Comparison of ENCODE assay signal across 8 mouse cellular contexts in genomic region chr2:25402972-25403601, GRCm38 (mm10). TPM values are rescaled to one million over a fixed set of nuclear protein-coding genes. Genes with fewer than 3 reads are reported as not detected.
DNase-seq lines count a peak whose midpoint lies in the region; ATAC-seq lines count a peak whose summit lies in the region.

No protein-coding gene starts in this region.

- peak overlapping the region; percentile 63 for H3K4me3 ChIP-seq in embryonic facial prominence, embryonic 13.5 days
- H3K4me3 ChIP-seq in heart, embryonic 11.5 days (ENCODE audit: low read depth, low read length) = peak overlapping the region; percentile 56
- peak overlapping the region; percentile 73 for H3K4me3 ChIP-seq in kidney, embryonic 14.5 days (ENCODE audit: low read length)
- peak overlapping the region; percentile 40 for H3K4me3 ChIP-seq in limb, embryonic 11.5 days (ENCODE audit: low read depth, low read length)
- H3K4me3 ChIP-seq in midbrain, embryonic 15.5 days = peak overlapping the region; percentile 57
- H3K4me3 ChIP-seq in stomach, embryonic 16.5 days (replicated peaks; ENCODE audit: low read length) = peak overlapping the region; percentile 53

- DNase-seq in CD4-positive, CD25-positive, alpha-beta regulatory T cell, adult 2 months (ENCODE audit: low read depth, low spot score) = peak; percentile 38
- DNase-seq in limb, embryonic 11.5 days (ENCODE audit: low spot score) = peak; percentile 42

- no peak for ATAC-seq in CD4-positive, CD25-positive, alpha-beta regulatory T cell, adult 4 months
- ATAC-seq in embryonic facial prominence, embryonic 13.5 days (ENCODE audit: insufficient number of reproducible peaks, insufficient read depth, low FRiP score, low TSS enrichment, low read depth) = no peak
- ATAC-seq in heart, embryonic 11.5 days (replicated peaks; ENCODE audit: insufficient number of reproducible peaks, low FRiP score, low TSS enrichment) = no peak
- ATAC-seq in kidney, embryonic 14.5 days (ENCODE audit: low FRiP score, low TSS enrichment) = peak; percentile 53
- ATAC-seq in limb, embryonic 11.5 days (ENCODE audit: insufficient number of reproducible peaks, low FRiP score, low TSS enrichment, low read depth) = no peak
- peak; percentile 87 for ATAC-seq in midbrain, embryonic 15.5 days (replicated peaks)
- ATAC-seq in stomach, embryonic 16.5 days (ENCODE audit: insufficient read depth, low FRiP score) = peak; percentile 69; the same call in 1 of the 2 replicates

- peaks cover 81% of the 10 kb centered on the region for H3K27me3 ChIP-seq in embryonic facial prominence, embryonic 13.5 days
- peaks cover 73% of the 10 kb centered on the region for H3K27me3 ChIP-seq in heart, embryonic 11.5 days (ENCODE audit: control insufficient read depth, insufficient read depth, low read length)
- H3K27me3 ChIP-seq in kidney, embryonic 14.5 days (ENCODE audit: control insufficient read depth, insufficient read depth, low read length) = peaks cover 48% of the 10 kb centered on the region
- H3K27me3 ChIP-seq in limb, embryonic 11.5 days (ENCODE audit: control insufficient read depth, insufficient read depth, low read length) = peaks cover 59% of the 10 kb centered on the region
- H3K27me3 ChIP-seq in midbrain, embryonic 15.5 days (replicated peaks) = peaks cover 25% of the 10 kb centered on the region
- H3K27me3 ChIP-seq in stomach, embryonic 16.5 days (ENCODE audit: control insufficient read depth, insufficient read depth, low read length) = peaks cover 26% of the 10 kb centered on the region

- H3K9ac ChIP-seq in embryonic facial prominence, embryonic 13.5 days = peak overlapping the region; percentile 74
- peak overlapping the region; percentile 62; the same call in 1 of the 2 replicates for H3K9ac ChIP-seq in heart, embryonic 11.5 days (ENCODE audit: low read depth, low read length)
- peak overlapping the region; percentile 68 for H3K9ac ChIP-seq in kidney, embryonic 14.5 days (ENCODE audit: low read depth, low read length)
- H3K9ac ChIP-seq in limb, embryonic 11.5 days (ENCODE audit: low read length) = peak overlapping the region; percentile 35; the same call in 1 of the 2 replicates
- peak overlapping the region; percentile 94 for H3K9ac ChIP-seq in midbrain, embryonic 15.5 days
- peak overlapping the region; percentile 70 for H3K9ac ChIP-seq in stomach, embryonic 16.5 days (ENCODE audit: low read length)

- H3K36me3 ChIP-seq in embryonic facial prominence, embryonic 13.5 days = no peaks in the 10 kb centered on the region
- no peaks in the 10 kb centered on the region for H3K36me3 ChIP-seq in heart, embryonic 11.5 days (ENCODE audit: control insufficient read depth, insufficient read depth, low read length)
- H3K36me3 ChIP-seq in kidney, embryonic 14.5 days (ENCODE audit: control insufficient read depth, insufficient read depth, low read length) = no peaks in the 10 kb centered on the region
- no peaks in the 10 kb centered on the region for H3K36me3 ChIP-seq in limb, embryonic 11.5 days (ENCODE audit: control insufficient read depth, insufficient read depth, low read length)
- peaks cover 8% of the 10 kb centered on the region; the same call in 1 of the 2 replicates for H3K36me3 ChIP-seq in midbrain, embryonic 15.5 days (replicated peaks)
- H3K36me3 ChIP-seq in stomach, embryonic 16.5 days (ENCODE audit: control insufficient read depth, insufficient read depth, low read length) = no peaks in the 10 kb centered on the region

- H3K4me2 ChIP-seq in embryonic facial prominence, embryonic 13.5 days = peak overlapping the region; percentile 80
- peak overlapping the region; percentile 74 for H3K4me2 ChIP-seq in heart, embryonic 11.5 days
- H3K4me2 ChIP-seq in kidney, embryonic 14.5 days (replicated peaks; ENCODE audit: low read depth, low read length) = peak overlapping the region; percentile 85
- H3K4me2 ChIP-seq in limb, embryonic 11.5 days (ENCODE audit: low read depth, severe bottlenecking) = peak overlapping the region; percentile 67
- H3K4me2 ChIP-seq in midbrain, embryonic 15.5 days = peak overlapping the region; percentile 80
- peak overlapping the region; percentile 81 for H3K4me2 ChIP-seq in stomach, embryonic 16.5 days (ENCODE audit: low read depth, low read length)

- no peaks in the 10 kb centered on the region for H3K9me3 ChIP-seq in embryonic facial prominence, embryonic 13.5 days
- no peaks in the 10 kb centered on the region for H3K9me3 ChIP-seq in heart, embryonic 11.5 days (replicated peaks; ENCODE audit: control insufficient read depth, low read length)
- no peaks in the 10 kb centered on the region for H3K9me3 ChIP-seq in kidney, embryonic 14.5 days (ENCODE audit: control insufficient read depth, low read length)
- no peaks in the 10 kb centered on the region for H3K9me3 ChIP-seq in limb, embryonic 11.5 days (ENCODE audit: control insufficient read depth, low read length)
- H3K9me3 ChIP-seq in midbrain, embryonic 15.5 days = no peaks in the 10 kb centered on the region
- H3K9me3 ChIP-seq in stomach, embryonic 16.5 days (replicated peaks; ENCODE audit: control insufficient read depth, low read length) = no peaks in the 10 kb centered on the region

- H3K27ac ChIP-seq in embryonic facial prominence, embryonic 13.5 days = no peak overlapping the region; the same call in 1 of the 2 replicates
- H3K27ac ChIP-seq in heart, embryonic 11.5 days (ENCODE audit: low read depth, low read length) = no peak overlapping the region
- no peak overlapping the region for H3K27ac ChIP-seq in kidney, embryonic 14.5 days (ENCODE audit: low read depth, low read length)
- no peak overlapping the region for H3K27ac ChIP-seq in limb, embryonic 11.5 days (replicated peaks; ENCODE audit: low read depth, low read length)
- peak overlapping the region; percentile 85 for H3K27ac ChIP-seq in midbrain, embryonic 15.5 days
- H3K27ac ChIP-seq in stomach, embryonic 16.5 days (ENCODE audit: low read length) = peak overlapping the region; percentile 21; the same call in 1 of the 2 replicates

- 2% methylated on average over 53 of the region's 54 CpGs for WGBS in embryonic facial prominence, embryonic 13.5 days
- WGBS in heart, embryonic 11.5 days (ENCODE audit: insufficient replicate concordance) = 3% methylated on average over 53 of the region's 54 CpGs
- WGBS in kidney, embryonic 14.5 days = 3% methylated on average over 49 of the region's 54 CpGs
- WGBS in limb, embryonic 11.5 days = 2% methylated on average over 54 of the region's 54 CpGs
- whole genome bisulfite sequencing in midbrain, embryonic 15.5 days = under 1% methylated on average over 54 of the region's 54 CpGs
- 2% methylated on average over 54 of the region's 54 CpGs for WGBS in stomach, embryonic 16.5 days

- H3K4me1 ChIP-seq in embryonic facial prominence, embryonic 13.5 days = peaks cover 14% of the 10 kb centered on the region; the same call in 1 of the 2 replicates
- H3K4me1 ChIP-seq in heart, embryonic 11.5 days (ENCODE audit: control insufficient read depth, insufficient read depth, low read length) = no peaks in the 10 kb centered on the region
- no peaks in the 10 kb centered on the region for H3K4me1 ChIP-seq in kidney, embryonic 14.5 days (ENCODE audit: control insufficient read depth, insufficient read depth, low read length)
- H3K4me1 ChIP-seq in limb, embryonic 11.5 days (ENCODE audit: control insufficient read depth, insufficient read depth, low read length) = peaks cover 5% of the 10 kb centered on the region; the same call in 1 of the 2 replicates
- H3K4me1 ChIP-seq in midbrain, embryonic 15.5 days = peaks cover 45% of the 10 kb centered on the region
- H3K4me1 ChIP-seq in stomach, embryonic 16.5 days (ENCODE audit: control insufficient read depth, insufficient read depth, low read length) = peaks cover 4% of the 10 kb centered on the region; the same call in 1 of the 2 replicates

RNA-seq across cellular contexts. Expression of gene Npdc1, which starts 3.9 kb away (rescaled TPM):
- polyA plus RNA-seq in CD4-positive, CD25-positive, alpha-beta regulatory T cell, adult 4 months (2017; shearing (Covaris generic)) = 1 to 10 TPM; 1.4 to 2.3 TPM
- polyA plus RNA-seq in embryonic facial prominence, embryonic 13.5 days (2015; fragmentation: Nextera tagmentation; extraction: Ambion mirVana) = 42.5 and 48.9 TPM in 2 replicates
- 16.8 and 18.9 TPM in 2 replicates for polyA plus RNA-seq in heart, embryonic 11.5 days (2014; fragmentation: Nextera tagmentation; extraction: Ambion mirVana)
- polyA plus RNA-seq in kidney, embryonic 14.5 days (2014; fragmentation: Nextera tagmentation; extraction: Ambion mirVana) = 32.8 and 34.0 TPM in 2 replicates
- 6.1 and 6.8 TPM in 2 replicates for polyA plus RNA-seq in limb, embryonic 11.5 days (2014; fragmentation: Nextera tagmentation; extraction: Ambion mirVana)
- 498 and 520 TPM in 2 replicates for polyA plus RNA-seq in midbrain, embryonic 15.5 days (2015; fragmentation: Nextera tagmentation; extraction: Ambion mirVana)
- 54.9 and 66.1 TPM in 2 replicates for polyA plus RNA-seq in stomach, embryonic 16.5 days (2015; fragmentation: Nextera tagmentation; extraction: Ambion mirVana)

RNA-seq across cellular contexts. Expression of gene Entpd2, which starts 7.4 kb away (rescaled TPM):
- not detected for polyA plus RNA-seq in CD4-positive, CD25-positive, alpha-beta regulatory T cell, adult 4 months (2017; shearing (Covaris generic))
- 0.87 and 1.1 TPM in 2 replicates for polyA plus RNA-seq in embryonic facial prominence, embryonic 13.5 days (2015; fragmentation: Nextera tagmentation; extraction: Ambion mirVana)
- polyA plus RNA-seq in heart, embryonic 11.5 days (2014; fragmentation: Nextera tagmentation; extraction: Ambion mirVana) = 0.18 and 0.20 TPM in 2 replicates
- 2.0 and 2.7 TPM in 2 replicates for polyA plus RNA-seq in kidney, embryonic 14.5 days (2014; fragmentation: Nextera tagmentation; extraction: Ambion mirVana)
- not detected in 2 replicates for polyA plus RNA-seq in limb, embryonic 11.5 days (2014; fragmentation: Nextera tagmentation; extraction: Ambion mirVana)
- polyA plus RNA-seq in midbrain, embryonic 15.5 days (2015; fragmentation: Nextera tagmentation; extraction: Ambion mirVana) = 2.7 and 3.3 TPM in 2 replicates
- polyA plus RNA-seq in stomach, embryonic 16.5 days (2015; fragmentation: Nextera tagmentation; extraction: Ambion mirVana) = 16.6 and 19.4 TPM in 2 replicates

RNA-seq across cellular contexts. Expression of gene Fut7, which starts 20.0 kb away (rescaled TPM):
- polyA plus RNA-seq in CD4-positive, CD25-positive, alpha-beta regulatory T cell, adult 4 months (2017; shearing (Covaris generic)) = 10 to 100 TPM in 1 of 2 experiments, 1 to 10 TPM in 1; 4.0 to 11.7 TPM
- polyA plus RNA-seq in embryonic facial prominence, embryonic 13.5 days (2015; fragmentation: Nextera tagmentation; extraction: Ambion mirVana) = 0.12 and 0.17 TPM in 2 replicates
- not detected in 2 replicates for polyA plus RNA-seq in heart, embryonic 11.5 days (2014; fragmentation: Nextera tagmentation; extraction: Ambion mirVana)
- not detected in 2 replicates for polyA plus RNA-seq in kidney, embryonic 14.5 days (2014; fragmentation: Nextera tagmentation; extraction: Ambion mirVana)
- polyA plus RNA-seq in limb, embryonic 11.5 days (2014; fragmentation: Nextera tagmentation; extraction: Ambion mirVana) = not detected in 2 replicates
- 0.17 and 0.41 TPM in 2 replicates for polyA plus RNA-seq in midbrain, embryonic 15.5 days (2015; fragmentation: Nextera tagmentation; extraction: Ambion mirVana)
- 0.19 TPM in 1 of 2 replicates, not detected in the other for polyA plus RNA-seq in stomach, embryonic 16.5 days (2015; fragmentation: Nextera tagmentation; extraction: Ambion mirVana)

RNA-seq across cellular contexts. Expression of gene Abca2, which starts 25.4 kb away (rescaled TPM):
- 10 to 100 TPM; 31.9 to 45.3 TPM for polyA plus RNA-seq in CD4-positive, CD25-positive, alpha-beta regulatory T cell, adult 4 months (2017; shearing (Covaris generic))
- 2.9 and 4.0 TPM in 2 replicates for polyA plus RNA-seq in embryonic facial prominence, embryonic 13.5 days (2015; fragmentation: Nextera tagmentation; extraction: Ambion mirVana)
- polyA plus RNA-seq in heart, embryonic 11.5 days (2014; fragmentation: Nextera tagmentation; extraction: Ambion mirVana) = 2.0 and 3.4 TPM in 2 replicates
- polyA plus RNA-seq in kidney, embryonic 14.5 days (2014; fragmentation: Nextera tagmentation; extraction: Ambion mirVana) = 8.1 and 11.2 TPM in 2 replicates
- 3.1 and 3.8 TPM in 2 replicates for polyA plus RNA-seq in limb, embryonic 11.5 days (2014; fragmentation: Nextera tagmentation; extraction: Ambion mirVana)
- polyA plus RNA-seq in midbrain, embryonic 15.5 days (2015; fragmentation: Nextera tagmentation; extraction: Ambion mirVana) = 16.4 and 17.6 TPM in 2 replicates
- 4.0 and 4.6 TPM in 2 replicates for polyA plus RNA-seq in stomach, embryonic 16.5 days (2015; fragmentation: Nextera tagmentation; extraction: Ambion mirVana)

RNA-seq across cellular contexts. Expression of gene Sapcd2, which starts 31.0 kb away (rescaled TPM):
- polyA plus RNA-seq in CD4-positive, CD25-positive, alpha-beta regulatory T cell, adult 4 months (2017; shearing (Covaris generic)) = 1 to 10 TPM in 1 of 2 experiments, under 1 TPM in 1; 0.58 to 1.2 TPM
- polyA plus RNA-seq in embryonic facial prominence, embryonic 13.5 days (2015; fragmentation: Nextera tagmentation; extraction: Ambion mirVana) = 38.9 and 47.9 TPM in 2 replicates
- 16.0 and 18.2 TPM in 2 replicates for polyA plus RNA-seq in heart, embryonic 11.5 days (2014; fragmentation: Nextera tagmentation; extraction: Ambion mirVana)
- 45.1 and 47.2 TPM in 2 replicates for polyA plus RNA-seq in kidney, embryonic 14.5 days (2014; fragmentation: Nextera tagmentation; extraction: Ambion mirVana)
- 63.0 and 69.4 TPM in 2 replicates for polyA plus RNA-seq in limb, embryonic 11.5 days (2014; fragmentation: Nextera tagmentation; extraction: Ambion mirVana)
- polyA plus RNA-seq in midbrain, embryonic 15.5 days (2015; fragmentation: Nextera tagmentation; extraction: Ambion mirVana) = 11.1 and 14.7 TPM in 2 replicates
- 30.7 and 35.9 TPM in 2 replicates for polyA plus RNA-seq in stomach, embryonic 16.5 days (2015; fragmentation: Nextera tagmentation; extraction: Ambion mirVana)

Comparison
In these comparisons a context has a peak if more than half of its experiments do, and no peak if none do; other contexts are left out.
1. ATAC-seq: peak in kidney, embryonic 14.5 days (single experiment), midbrain, embryonic 15.5 days (single experiment) and stomach, embryonic 16.5 days (single experiment); none in CD4-positive, CD25-positive, alpha-beta regulatory T cell, adult 4 months (single experiment), embryonic facial prominence, embryonic 13.5 days (single experiment), heart, embryonic 11.5 days (single experiment) and limb, embryonic 11.5 days (single experiment).
2. H3K27ac ChIP-seq: peak in midbrain, embryonic 15.5 days (single experiment) and stomach, embryonic 16.5 days (single experiment); none in embryonic facial prominence, embryonic 13.5 days (single experiment), heart, embryonic 11.5 days (single experiment), kidney, embryonic 14.5 days (single experiment) and limb, embryonic 11.5 days (single experiment).
3. H3K9ac ChIP-seq: peak in every context shown above with its lines; median percentile 94 in midbrain, embryonic 15.5 days; 74 in embryonic facial prominence, embryonic 13.5 days; 70 in stomach, embryonic 16.5 days; 68 in kidney, embryonic 14.5 days; 62 in heart, embryonic 11.5 days; 35 in limb, embryonic 11.5 days.
4. Peak in every context shown above with its lines, with median percentiles within 50 percentile points of each other: H3K4me2 ChIP-seq and H3K4me3 ChIP-seq.